Mouse (Mus musculus): ENCODE results near the gene Gng4. TPM values are rescaled to one million over a fixed set of nuclear protein-coding genes. Genes with fewer than 3 reads are reported as not detected.
A peak's percentile ranks its signal among the peaks of the same experiment; 100 is the strongest.

Gene Gng4
- polyA plus RNA-seq (2014; fragmentation: Nextera tagmentation; extraction: Ambion mirVana) = 2.6 and 3.5 TPM in 2 replicates

DNA sequence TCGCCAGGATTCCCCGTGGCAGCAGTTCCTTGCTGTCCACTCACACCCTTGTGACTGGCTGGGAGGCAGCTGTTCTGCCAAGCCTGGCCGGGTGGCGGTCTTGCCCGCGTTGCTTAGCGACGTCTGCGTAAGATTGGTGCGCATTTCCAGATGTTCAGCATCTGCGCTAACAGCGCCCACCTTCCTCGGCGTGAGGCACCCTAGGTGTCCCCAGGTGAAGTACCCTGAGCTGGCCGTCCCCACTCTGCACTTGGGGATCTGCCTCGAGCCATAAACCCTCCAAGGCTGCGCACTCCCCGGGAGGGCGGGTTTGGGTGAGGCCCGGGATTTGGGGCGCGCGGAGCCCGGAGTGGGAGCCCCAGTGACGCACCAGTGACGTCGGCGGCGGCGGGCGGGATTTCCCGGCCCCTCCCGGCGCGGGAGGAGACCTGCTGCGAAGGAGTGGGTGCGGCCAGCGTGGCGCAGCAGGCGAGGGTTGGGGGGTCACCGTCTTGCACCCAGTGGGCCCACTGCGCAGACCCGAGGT, at the start of gene Gng4:
Gene Gng4, plus strand, starts transcription at position 166 of the 526 bp plus-strand sequence.
- Histone ChIP-seq H3K9me3 (ENCODE audit: control insufficient read depth, low read length) (no peaks in the 10 kb centered on the region), H3K4me2 (replicated peaks; ENCODE audit: low read depth, low read length) (peak within 1 kb of the TSS; percentile 90), H3K27me3 (ENCODE audit: control insufficient read depth, insufficient read depth, low read length) (peaks cover 17% of the 10 kb centered on the region), H3K27ac (ENCODE audit: low read depth, low read length) (no peak within 1 kb of the TSS), H3K4me1 (replicated peaks; ENCODE audit: control insufficient read depth, insufficient read depth, low read length) (0 out of 2 replicates have a peak, but pooled peaks cover 3% of the 10 kb centered on the region), H3K36me3 (ENCODE audit: control insufficient read depth, insufficient read depth, low read length) (no peaks in the 10 kb centered on the region), H3K9ac (ENCODE audit: low read depth, low read length) (peak within 1 kb of the TSS; percentile 45), H3K4me3 (ENCODE audit: low read depth, low read length) (peak within 1 kb of the TSS; percentile 59)
- ATAC-seq (ENCODE audit: low FRiP score) (peak; percentile 78), DNase-seq (ENCODE audit: low spot score) (peak; percentile 59)
- WGBS = under 1% methylated on average over 41 of the region's 43 CpGs

DNA sequence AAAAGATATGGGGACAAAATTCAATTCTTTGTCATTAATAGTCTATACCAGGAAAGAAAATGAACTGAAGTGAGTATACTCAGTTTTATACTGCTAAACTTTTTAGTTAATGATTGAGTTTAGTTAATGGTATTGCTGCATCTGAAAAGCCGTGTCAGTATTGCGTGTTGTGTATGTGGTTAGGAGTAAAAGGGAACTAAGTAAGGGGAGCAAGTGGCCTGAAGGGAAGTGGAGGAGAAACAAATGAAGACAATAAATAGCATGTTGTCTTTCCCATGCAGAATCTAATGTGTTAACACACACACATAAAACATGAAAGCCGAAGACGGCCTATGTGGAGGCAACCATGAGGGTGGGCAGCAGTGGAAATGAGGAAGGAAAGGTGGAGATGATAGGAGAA, 44.6 kb upstream of the Gng4 start:
- H3K27ac ChIP-seq (ENCODE audit: low read depth, low read length) = no peak overlapping the region
- 95% methylated on average over 4 of the region's 4 CpGs for WGBS
- ATAC-seq (ENCODE audit: low FRiP score) = no peak

DNA sequence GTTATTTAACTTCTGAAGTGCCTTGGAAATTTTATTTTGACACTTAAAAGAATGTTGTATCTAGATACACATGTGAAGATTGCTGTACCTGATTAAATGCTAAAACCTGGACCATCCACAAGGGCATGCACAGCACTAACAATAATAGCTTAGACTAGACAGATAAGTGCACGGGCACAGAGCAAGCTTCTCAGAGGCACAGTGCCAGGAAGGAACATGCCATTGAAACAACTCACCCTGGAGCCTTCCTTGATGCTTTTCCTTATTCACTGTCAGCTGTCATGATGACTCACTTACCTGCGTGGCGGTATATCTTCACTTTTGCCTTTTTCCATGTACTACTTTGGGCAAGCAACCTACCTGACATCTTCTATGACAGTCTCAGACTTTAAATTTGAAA, 37.9 kb upstream of the Gng4 start:
- ATAC-seq (ENCODE audit: low FRiP score) (no peak), DNase-seq (ENCODE audit: low spot score) (no peak)
- H3K4me2 ChIP-seq (replicated peaks; ENCODE audit: low read depth, low read length) = no peak overlapping the region
- no peak overlapping the region for H3K9ac ChIP-seq (ENCODE audit: low read depth, low read length)
- H3K27ac ChIP-seq (ENCODE audit: low read depth, low read length) = no peak overlapping the region
- H3K27me3 ChIP-seq (ENCODE audit: control insufficient read depth, insufficient read depth, low read length) = no peaks in the 10 kb centered on the region
- WGBS = 90% methylated on average over 3 of the region's 3 CpGs
- no peaks in the 10 kb centered on the region for H3K9me3 ChIP-seq (ENCODE audit: control insufficient read depth, low read length)
- H3K36me3 ChIP-seq (ENCODE audit: control insufficient read depth, insufficient read depth, low read length) = no peaks in the 10 kb centered on the region
- H3K4me3 ChIP-seq (ENCODE audit: low read depth, low read length) = no peak overlapping the region
- no peaks in the 10 kb centered on the region for H3K4me1 ChIP-seq (replicated peaks; ENCODE audit: control insufficient read depth, insufficient read depth, low read length)

More for the DNA sequence above, 44.6 kb upstream of the Gng4 start:
- no peak overlapping the region for H3K4me3 ChIP-seq (ENCODE audit: low read depth, low read length)
- H3K27me3 ChIP-seq (ENCODE audit: control insufficient read depth, insufficient read depth, low read length) = no peaks in the 10 kb centered on the region
- no peaks in the 10 kb centered on the region for H3K4me1 ChIP-seq (replicated peaks; ENCODE audit: control insufficient read depth, insufficient read depth, low read length)
- no peaks in the 10 kb centered on the region for H3K36me3 ChIP-seq (ENCODE audit: control insufficient read depth, insufficient read depth, low read length)
- no peak overlapping the region for H3K9ac ChIP-seq (ENCODE audit: low read depth, low read length)
- DNase-seq (ENCODE audit: low spot score) = no peak
- no peak overlapping the region for H3K4me2 ChIP-seq (replicated peaks; ENCODE audit: low read depth, low read length)
- H3K9me3 ChIP-seq (ENCODE audit: control insufficient read depth, low read length) = no peaks in the 10 kb centered on the region

DNA sequence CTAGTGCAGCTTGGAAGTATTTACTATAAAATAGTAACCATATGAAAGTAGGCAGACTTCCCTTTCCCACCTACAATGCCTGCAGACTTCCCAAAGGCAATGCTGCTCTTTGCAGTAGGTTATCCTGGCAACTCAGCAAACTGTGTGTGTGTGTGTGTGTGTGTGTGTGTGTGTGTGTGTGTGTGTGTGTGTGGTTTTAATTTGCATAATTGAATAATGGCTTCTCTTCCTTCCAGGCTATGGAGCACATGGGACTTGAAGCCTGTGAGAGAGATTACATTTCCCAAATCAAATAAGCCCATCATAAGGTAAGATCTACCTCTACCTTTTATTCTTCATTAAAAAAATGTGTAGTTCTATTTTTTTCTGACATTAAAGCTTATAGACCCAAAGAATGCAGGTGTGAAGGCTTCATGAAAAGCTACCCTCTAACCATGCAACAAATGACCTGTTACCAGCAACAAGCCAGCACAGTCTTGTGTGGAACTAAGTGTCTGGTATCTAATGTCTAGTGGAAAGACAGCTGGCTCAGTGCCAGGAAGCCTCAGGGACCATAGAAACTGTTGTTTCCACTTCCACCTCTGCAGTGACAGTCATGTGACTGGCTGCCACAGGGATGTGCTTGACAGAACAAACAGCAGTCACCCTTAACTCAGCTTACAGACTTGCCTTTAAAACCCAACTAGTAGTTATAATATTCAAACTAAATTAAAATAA, 7.9 kb upstream of the Gng4 start:
- Histone ChIP-seq H3K27ac (ENCODE audit: low read depth, low read length) (no peak overlapping the region), H3K4me2 (replicated peaks; ENCODE audit: low read depth, low read length) (no peak overlapping the region), H3K4me3 (ENCODE audit: low read depth, low read length) (no peak overlapping the region), H3K9ac (ENCODE audit: low read depth, low read length) (no peak overlapping the region), H3K27me3 (ENCODE audit: control insufficient read depth, insufficient read depth, low read length) (no peaks in the 10 kb centered on the region), H3K4me1 (replicated peaks; ENCODE audit: control insufficient read depth, insufficient read depth, low read length) (no peaks in the 10 kb centered on the region), H3K9me3 (ENCODE audit: control insufficient read depth, low read length) (no peaks in the 10 kb centered on the region), H3K36me3 (ENCODE audit: control insufficient read depth, insufficient read depth, low read length) (no peaks in the 10 kb centered on the region)
- DNase-seq (ENCODE audit: low spot score) (peak; percentile 38), ATAC-seq (ENCODE audit: low FRiP score) (peak; percentile 47; the same call in 1 of the 2 replicates)

DNA sequence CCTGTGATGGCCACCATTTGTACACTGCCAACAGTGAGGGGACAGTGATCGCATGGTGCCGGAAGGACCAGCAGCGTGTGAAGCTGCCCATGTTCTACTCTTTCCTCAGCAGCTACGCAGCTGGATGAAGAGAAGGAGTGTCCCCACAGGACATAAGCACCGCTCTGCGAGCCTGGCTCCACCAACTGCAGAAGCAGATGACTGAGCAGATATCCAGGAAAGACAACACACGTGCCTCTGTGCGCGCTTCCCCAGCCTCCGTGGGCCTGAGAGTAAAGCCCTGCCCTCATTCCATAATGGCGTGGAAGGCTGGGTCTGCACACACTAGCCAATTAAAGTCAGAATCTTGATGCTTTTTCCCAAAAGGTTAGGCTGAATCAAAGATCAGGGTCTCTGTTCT, 6.8 kb upstream of the Gng4 start:
- Histone ChIP-seq H3K27ac (ENCODE audit: low read depth, low read length) (no peak overlapping the region), H3K9ac (ENCODE audit: low read depth, low read length) (no peak overlapping the region), H3K4me2 (replicated peaks; ENCODE audit: low read depth, low read length) (no peak overlapping the region), H3K4me1 (replicated peaks; ENCODE audit: control insufficient read depth, insufficient read depth, low read length) (no peaks in the 10 kb centered on the region), H3K4me3 (ENCODE audit: low read depth, low read length) (no peak overlapping the region), H3K27me3 (ENCODE audit: control insufficient read depth, insufficient read depth, low read length) (no peaks in the 10 kb centered on the region), H3K36me3 (ENCODE audit: control insufficient read depth, insufficient read depth, low read length) (no peaks in the 10 kb centered on the region), H3K9me3 (ENCODE audit: control insufficient read depth, low read length) (no peaks in the 10 kb centered on the region)
- 88% methylated on average over 11 of the region's 11 CpGs for WGBS
- ATAC-seq (ENCODE audit: low FRiP score) (no peak), DNase-seq (ENCODE audit: low spot score) (no peak)

DNA sequence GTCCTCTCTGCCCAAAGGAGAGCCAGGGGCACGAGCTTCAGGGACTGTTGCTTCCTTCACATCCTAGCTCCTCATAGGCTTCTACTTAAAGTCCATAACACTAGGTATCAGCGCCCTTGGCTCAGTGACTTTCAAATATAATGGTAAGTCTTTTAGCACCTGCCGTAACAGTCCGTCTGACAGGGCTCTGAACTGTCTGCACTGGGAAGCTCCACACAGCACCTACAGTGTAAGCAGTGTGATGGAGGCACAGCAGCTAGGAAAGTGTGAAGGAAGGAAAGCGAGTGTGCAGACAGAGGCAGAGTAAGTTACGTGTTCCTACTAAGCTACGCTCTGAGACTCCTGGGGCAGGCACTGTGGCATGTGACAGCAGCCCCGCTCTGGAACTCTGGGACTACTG, 6.2 kb upstream of the Gng4 start:
- Histone ChIP-seq H3K27me3 (ENCODE audit: control insufficient read depth, insufficient read depth, low read length) (no peaks in the 10 kb centered on the region; the same call in 1 of the 2 replicates), H3K9me3 (ENCODE audit: control insufficient read depth, low read length) (no peaks in the 10 kb centered on the region), H3K4me3 (ENCODE audit: low read depth, low read length) (no peak overlapping the region), H3K4me2 (replicated peaks; ENCODE audit: low read depth, low read length) (no peak overlapping the region), H3K9ac (ENCODE audit: low read depth, low read length) (no peak overlapping the region), H3K4me1 (replicated peaks; ENCODE audit: control insufficient read depth, insufficient read depth, low read length) (no peaks in the 10 kb centered on the region), H3K27ac (ENCODE audit: low read depth, low read length) (no peak overlapping the region), H3K36me3 (ENCODE audit: control insufficient read depth, insufficient read depth, low read length) (no peaks in the 10 kb centered on the region)
- ATAC-seq (ENCODE audit: low FRiP score) (no peak), DNase-seq (ENCODE audit: low spot score) (no peak)
- 83% methylated on average over 8 of the region's 8 CpGs for WGBS

DNA sequence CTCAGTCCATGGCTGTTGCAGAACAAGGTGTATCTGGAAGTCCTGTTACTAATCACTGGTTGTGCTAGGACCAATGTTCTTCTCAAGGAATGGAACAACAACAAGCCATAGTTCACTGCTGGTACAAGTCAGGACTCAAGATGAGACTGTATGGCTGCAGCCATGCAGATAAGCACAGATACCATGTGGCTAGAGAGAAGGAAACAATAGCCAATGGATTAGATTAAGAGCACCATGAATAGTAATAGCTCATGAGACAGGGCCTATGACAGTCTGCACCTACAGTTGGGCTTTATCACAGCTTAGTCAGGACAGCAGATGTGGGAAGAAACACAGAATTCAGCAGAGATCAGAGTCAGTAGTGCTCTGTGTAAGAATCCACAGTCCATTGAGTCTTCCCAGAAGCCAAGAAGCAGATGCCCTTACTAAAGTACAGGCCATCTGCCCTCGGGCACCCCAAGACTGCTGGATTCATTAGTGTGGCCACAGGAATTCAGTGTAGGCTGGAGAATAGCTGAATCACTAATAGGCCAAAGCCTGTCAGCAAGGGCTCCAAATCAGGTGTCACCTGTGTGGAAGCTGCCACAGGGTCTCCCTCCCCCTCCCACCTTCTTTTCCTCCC, 4.9 kb upstream of the Gng4 start:
- no peak overlapping the region for H3K9ac ChIP-seq (ENCODE audit: low read depth, low read length)

DNA sequence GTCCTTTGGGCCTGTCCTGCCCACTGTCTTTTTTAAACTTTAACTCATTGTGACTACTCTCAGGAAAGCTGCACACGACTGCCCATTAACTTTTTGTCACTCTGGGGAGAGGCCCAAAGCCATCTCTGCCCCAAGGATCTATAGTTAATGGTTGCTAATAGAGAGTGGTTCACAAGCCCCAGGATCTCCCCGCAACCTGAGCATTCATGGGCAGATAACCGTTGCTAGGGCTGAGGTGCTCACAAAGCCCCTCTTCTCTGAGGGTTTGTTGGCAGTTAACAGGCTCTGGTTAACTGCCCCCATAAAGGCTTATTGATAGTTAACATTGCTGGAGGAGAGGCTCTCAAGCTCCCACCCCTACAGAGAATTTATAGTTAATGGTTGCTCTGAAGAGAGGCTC, 3.6 kb upstream of the Gng4 start:
- Histone ChIP-seq H3K4me1 (replicated peaks; ENCODE audit: control insufficient read depth, insufficient read depth, low read length) (0 out of 2 replicates have a peak, but pooled peaks cover 3% of the 10 kb centered on the region), H3K9ac (ENCODE audit: low read depth, low read length) (no peak overlapping the region), H3K4me3 (ENCODE audit: low read depth, low read length) (no peak overlapping the region), H3K9me3 (ENCODE audit: control insufficient read depth, low read length) (no peaks in the 10 kb centered on the region), H3K27ac (ENCODE audit: low read depth, low read length) (no peak overlapping the region), H3K4me2 (replicated peaks; ENCODE audit: low read depth, low read length) (no peak overlapping the region), H3K27me3 (ENCODE audit: control insufficient read depth, insufficient read depth, low read length) (peaks cover 14% of the 10 kb centered on the region), H3K36me3 (ENCODE audit: control insufficient read depth, insufficient read depth, low read length) (no peaks in the 10 kb centered on the region)
- DNase-seq (ENCODE audit: low spot score) = no peak
- no peak for ATAC-seq (ENCODE audit: low FRiP score)
- 75% methylated on average over 3 of the region's 3 CpGs for WGBS

More for the DNA sequence above, 4.9 kb upstream of the Gng4 start:
- ATAC-seq (ENCODE audit: low FRiP score) (no peak), DNase-seq (ENCODE audit: low spot score) (no peak)
- WGBS = 90% methylated on average over 1 of the region's 1 CpGs
- Histone ChIP-seq H3K4me2 (replicated peaks; ENCODE audit: low read depth, low read length) (no peak overlapping the region), H3K4me3 (ENCODE audit: low read depth, low read length) (no peak overlapping the region), H3K4me1 (replicated peaks; ENCODE audit: control insufficient read depth, insufficient read depth, low read length) (0 out of 2 replicates have a peak, but pooled peaks cover 3% of the 10 kb centered on the region), H3K27me3 (ENCODE audit: control insufficient read depth, insufficient read depth, low read length) (peaks cover 7% of the 10 kb centered on the region), H3K27ac (ENCODE audit: low read depth, low read length) (no peak overlapping the region), H3K9me3 (ENCODE audit: control insufficient read depth, low read length) (no peaks in the 10 kb centered on the region), H3K36me3 (ENCODE audit: control insufficient read depth, insufficient read depth, low read length) (no peaks in the 10 kb centered on the region)

Data from hindbrain, embryonic 11.5 days (tissue).